Mouse (Mus musculus) Patski (cell line): Measurements from ENCODE around the gene Daam1. TPM values are rescaled to one million over a fixed set of nuclear protein-coding genes. Genes with fewer than 3 reads are reported as not detected.

Source experiments
- ATAC-seq: fragments of 100-300 bp; one replicate; pipeline ENCODE4 v1.8.0; 2021
- CTCF ChIA-PET: fragments of 350-600 bp; sonication (Branson Sonifier 250); formaldehyde crosslinking; loops from one replicate; lab custom pipeline; 2022; ENCODE audit warnings: inconsistent platforms; lab: Charles Lee
- POLR2A ChIA-PET: fragments of 350-600 bp; sonication (Branson Sonifier 250); formaldehyde crosslinking; loops from one replicate; lab custom pipeline; 2022; ENCODE audit warnings: antibody characterized with exemption, inconsistent platforms; lab: Charles Lee
- DNase-seq: peaks from one replicate; pipeline ENCODE4 v3.0.0-alpha.2; 2011; ENCODE audit warnings: low read depth, low spot score
- H3K27me3 ChIP-seq: fragments of 371-371 bp; one replicate; pipeline ENCODE4 v1.5.1; 2021
- CTCF ChIP-seq: fragments of 100-300 bp; IDR thresholded peaks from one replicate; pipeline ENCODE4 v1.5.1; 2021
- in situ Hi-C: fragments of 300-500 bp; cut with MboI; formaldehyde crosslinking; loops from 3 replicates; pipeline ENCODE4 v1.11.1; 2018; ENCODE audit warnings: low pct_unique_long_range_greater_than_20kb, mixed read lengths
- polyA plus RNA-seq: library from polyadenylated mRNA; unstranded; gene quantifications from one replicate; pipeline ENCODE4 v1.2.3, GENCODE M21; 2021

The Daam1 gene
- polyA plus RNA-seq, 1 experiment from 2014 or later, result 12.9 TPM

DNA sequence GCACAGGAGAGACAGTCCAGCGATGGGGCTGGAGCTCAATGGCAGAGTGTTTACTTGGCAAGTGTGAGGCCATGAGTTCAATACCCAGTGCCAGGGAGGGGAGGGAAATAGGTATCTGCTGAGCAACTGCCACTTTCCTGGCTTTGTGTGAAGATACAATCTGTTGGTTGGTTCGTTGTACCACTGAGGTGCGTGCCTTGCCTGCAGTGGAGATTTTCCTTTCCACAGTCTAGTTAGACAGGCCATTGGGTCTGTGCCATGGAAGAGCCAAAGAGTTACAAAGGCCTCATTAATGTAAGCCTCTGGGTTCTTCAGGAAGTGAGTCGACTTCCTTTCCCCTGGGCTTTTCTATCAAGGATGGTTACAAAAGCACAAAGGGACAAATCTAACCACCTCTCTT, 112.8 kb downstream of the Daam1 start:
- POLR2A ChIA-PET, result no interaction called here
- DNase-seq, result no peak
- in situ Hi-C loops, result no loop called here
- CTCF ChIA-PET, result no interaction called here
- ATAC-seq, result no peak
- H3K27me3 ChIP-seq, result no peaks in the 10 kb centered on the region
- TF ChIP-seq CTCF, result no peak

DNA sequence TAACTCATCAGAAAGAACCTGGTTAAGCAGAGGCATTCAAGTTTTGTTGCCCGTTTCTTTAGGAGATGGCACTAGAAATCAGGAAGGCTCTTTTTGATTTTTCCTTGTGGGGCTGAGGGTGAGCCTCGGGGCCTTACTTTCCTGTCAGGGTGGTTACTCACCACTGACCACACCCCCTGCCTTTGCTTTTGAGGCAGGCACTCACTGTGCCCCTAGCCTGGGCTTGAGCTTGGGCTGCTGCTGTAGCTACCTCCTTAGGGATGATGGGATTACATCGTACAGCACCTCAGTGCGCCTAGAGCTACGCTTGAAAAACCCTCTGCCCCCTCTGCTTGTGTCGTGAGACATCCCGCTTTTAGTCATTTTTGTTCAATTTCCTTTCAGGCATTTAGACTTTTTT, 115.0 kb downstream of the Daam1 start:
- in situ Hi-C loops, result no loop called here
- CTCF ChIA-PET, result no interaction called here
- TF ChIP-seq CTCF, result no peak

DNA sequence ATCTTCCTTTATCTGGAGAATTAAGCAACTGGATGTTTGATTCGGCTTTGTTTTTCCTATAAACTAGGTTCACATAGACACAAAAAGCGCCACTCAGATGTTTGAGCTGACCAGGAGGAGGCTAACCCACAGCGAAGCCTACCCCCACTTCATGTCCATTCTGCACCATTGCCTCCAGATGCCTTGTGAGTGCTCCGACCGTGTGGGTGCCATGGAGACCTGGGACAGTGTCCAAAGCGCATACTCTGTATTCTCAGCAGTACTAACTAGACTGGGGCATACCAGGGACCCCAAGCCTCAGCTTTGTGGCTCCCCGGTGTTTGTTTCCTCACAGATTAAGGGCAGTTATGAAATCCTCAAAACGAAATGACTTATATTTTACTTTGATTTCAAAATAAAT, 115.6 kb downstream of the Daam1 start:
- CTCF ChIA-PET, result no interaction called here
- DNase-seq (no peak), ATAC-seq (no peak)
- in situ Hi-C loops, result no loop called here
- POLR2A ChIA-PET, result no interaction called here
- no peak for TF ChIP-seq CTCF
- H3K27me3 ChIP-seq, result no peaks in the 10 kb centered on the region

More for the DNA sequence above, 115.0 kb downstream of the Daam1 start:
- ATAC-seq, result no peak
- no peaks in the 10 kb centered on the region for H3K27me3 ChIP-seq
- POLR2A ChIA-PET, result no interaction called here
- DNase-seq, result no peak

DNA sequence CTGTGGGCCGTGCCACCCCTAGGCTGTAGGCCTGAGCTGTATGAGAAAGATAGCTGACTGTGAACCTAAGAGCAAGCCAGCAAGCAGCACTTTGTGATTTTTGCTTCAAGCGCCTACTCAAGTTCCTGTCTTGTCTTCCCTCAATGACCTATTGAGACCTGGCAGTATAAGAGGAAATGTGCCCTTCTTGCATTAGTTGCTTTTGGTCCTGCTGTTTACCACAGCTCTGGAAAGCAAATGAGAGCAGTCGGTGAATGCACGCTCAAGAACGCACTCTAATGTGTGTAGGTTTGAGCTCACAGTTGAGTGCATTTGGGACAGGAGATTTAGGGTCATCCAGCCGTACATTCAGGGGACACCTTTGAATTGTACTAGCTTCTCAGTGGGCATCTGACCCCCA, 118.1 kb downstream of the Daam1 start:
- ChIA-PET POLR2A (no interaction called here), CTCF (no interaction called here)
- H3K27me3 ChIP-seq, result no peaks in the 10 kb centered on the region
- DNase-seq (no peak), ATAC-seq (no peak)
- TF ChIP-seq CTCF, result no peak
- in situ Hi-C loops, result no loop called here

DNA sequence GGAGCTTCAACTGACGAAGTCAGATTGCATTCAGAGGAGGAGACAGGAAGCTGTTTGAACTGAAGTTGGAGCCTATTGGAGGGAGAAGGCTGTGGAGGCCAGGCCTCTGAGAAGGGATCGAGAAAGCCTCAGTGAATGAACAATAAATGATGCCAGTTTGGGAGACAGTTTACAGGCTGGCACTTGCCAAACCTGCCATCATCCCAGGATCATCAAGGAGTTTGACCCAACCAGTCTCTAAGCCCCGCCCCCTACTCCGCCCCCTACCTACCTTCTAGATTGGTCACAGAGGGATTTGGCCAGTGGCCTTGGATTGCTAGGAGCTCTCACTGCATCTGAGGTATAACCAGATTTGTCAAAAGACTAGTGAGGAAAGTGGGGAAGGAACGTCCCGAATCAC, 118.7 kb downstream of the Daam1 start:
- no peak for DNase-seq
- ChIA-PET POLR2A (no interaction called here), CTCF (no interaction called here)
- TF ChIP-seq CTCF, result no peak
- no peak for ATAC-seq
- no peaks in the 10 kb centered on the region for H3K27me3 ChIP-seq
- in situ Hi-C loops, result no loop called here

DNA sequence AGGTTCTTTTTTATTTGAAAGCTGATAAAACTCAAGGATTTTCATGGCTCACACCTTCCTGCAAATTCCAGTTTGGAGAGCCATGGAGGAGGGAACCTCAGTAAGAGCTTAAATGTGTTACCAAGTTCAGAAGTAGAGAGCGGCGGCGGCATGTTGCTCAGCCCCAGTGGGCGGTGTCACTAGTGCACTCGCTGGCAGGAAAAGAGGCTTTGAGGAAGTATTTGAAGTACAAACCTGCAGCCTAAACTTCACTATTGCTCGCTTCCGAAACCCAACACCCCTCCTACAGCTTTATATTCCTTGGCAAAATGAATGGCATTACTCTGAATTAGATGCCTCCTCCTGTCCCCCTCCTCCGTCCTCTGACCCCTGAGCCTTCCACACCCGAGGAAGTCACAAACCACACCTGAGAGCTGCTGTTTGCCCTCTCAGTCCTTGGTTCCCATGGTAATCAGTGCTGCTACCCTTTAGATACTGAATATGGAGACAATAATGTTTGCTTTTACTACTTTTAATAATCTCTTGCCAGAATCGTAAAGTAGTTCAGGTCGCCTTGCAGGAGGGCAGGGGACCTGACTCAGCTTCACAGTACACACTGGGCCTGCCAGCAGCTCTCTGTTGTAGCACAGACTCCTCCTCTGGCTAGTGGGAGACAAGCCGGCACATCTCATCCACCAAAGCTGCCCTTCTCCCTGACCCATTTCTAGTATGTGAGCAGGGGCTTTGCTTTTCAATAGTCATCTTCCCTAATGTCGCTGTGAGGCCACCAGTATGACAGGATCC, 119.4 kb downstream of the Daam1 start:
- DNase-seq (no peak), ATAC-seq (no peak)
- in situ Hi-C loops, result no loop called here
- TF ChIP-seq CTCF, result no peak
- ChIA-PET CTCF (no interaction called here), POLR2A (no interaction called here)
- no peaks in the 10 kb centered on the region for H3K27me3 ChIP-seq

DNA sequence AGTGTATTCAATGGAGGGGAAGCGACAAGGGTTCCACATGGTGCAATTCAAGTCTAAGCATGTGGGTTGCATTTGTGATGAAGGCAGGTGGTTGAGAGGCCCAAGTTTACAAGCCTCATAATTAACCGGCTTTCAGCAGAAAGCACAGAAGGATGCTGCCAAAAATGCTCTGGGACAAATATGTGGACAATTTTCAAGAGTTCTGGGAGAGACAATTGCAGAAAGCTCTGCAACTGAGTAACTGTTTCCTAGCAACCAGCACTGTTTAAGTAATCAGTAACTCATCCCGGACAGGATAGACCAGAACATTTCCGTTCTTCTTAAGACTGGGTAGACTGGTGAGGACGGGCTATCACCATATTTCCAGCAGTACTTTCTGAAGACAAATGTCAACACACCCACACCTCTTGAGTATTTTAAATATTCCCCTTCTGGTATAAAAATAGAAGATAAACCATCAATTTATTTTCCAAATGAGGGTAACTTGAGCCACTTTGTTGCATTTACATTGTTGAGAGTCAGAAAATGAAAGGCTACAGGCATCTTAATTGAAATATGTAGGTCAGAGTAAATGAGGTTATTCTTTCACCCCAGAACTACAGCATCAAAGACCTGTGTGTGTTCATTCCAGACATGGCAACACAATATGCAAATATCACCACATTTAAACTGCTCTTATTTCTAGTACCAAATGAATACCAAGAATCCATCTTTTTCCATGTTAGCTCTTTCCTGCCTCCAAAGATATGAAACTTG, 123.5 kb downstream of the Daam1 start:
- POLR2A ChIA-PET, result interaction anchor here (0.6 to 1.3 kb wide), 2 partner anchors 17 to 98 kb away, joined by 3 read pairs; no protein-coding TSS in a partner anchor
- in situ Hi-C loops, result no loop called here
- no peak for ATAC-seq
- no peaks in the 10 kb centered on the region for H3K27me3 ChIP-seq
- TF ChIP-seq CTCF, result no peak
- CTCF ChIA-PET, result no interaction called here
- no peak for DNase-seq

DNA sequence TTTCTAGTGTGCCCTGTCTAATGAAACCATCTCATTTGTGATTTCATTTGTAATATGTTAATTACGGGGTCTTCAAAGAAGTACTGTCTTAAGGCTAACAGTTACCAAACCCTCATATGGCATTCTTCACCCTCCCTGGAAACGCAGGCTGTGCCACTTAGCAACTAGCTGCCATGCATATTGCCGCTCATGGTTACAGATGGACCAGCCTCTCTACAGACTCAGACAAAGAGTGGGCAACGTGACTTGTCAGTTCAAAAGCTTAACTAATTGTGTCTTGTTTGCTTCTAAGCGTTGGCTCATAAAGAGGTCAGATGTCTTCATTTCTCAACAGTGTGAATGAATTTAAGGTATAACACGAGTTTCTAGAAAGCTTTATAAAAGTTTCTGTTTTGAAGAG, 126.1 kb downstream of the Daam1 start:
- no peak for ATAC-seq
- H3K27me3 ChIP-seq, result no peaks in the 10 kb centered on the region
- POLR2A ChIA-PET, result interaction anchor here (0.7 kb wide), 1 partner anchor 11 kb away, joined by 3 read pairs; no protein-coding TSS in a partner anchor
- DNase-seq, result no peak
- CTCF ChIA-PET, result interaction anchor here (1.3 kb wide), 1 partner anchor 59 kb away, joined by 3 read pairs; no protein-coding TSS in a partner anchor
- in situ Hi-C loops, result no loop called here
- TF ChIP-seq CTCF, result no peak

DNA sequence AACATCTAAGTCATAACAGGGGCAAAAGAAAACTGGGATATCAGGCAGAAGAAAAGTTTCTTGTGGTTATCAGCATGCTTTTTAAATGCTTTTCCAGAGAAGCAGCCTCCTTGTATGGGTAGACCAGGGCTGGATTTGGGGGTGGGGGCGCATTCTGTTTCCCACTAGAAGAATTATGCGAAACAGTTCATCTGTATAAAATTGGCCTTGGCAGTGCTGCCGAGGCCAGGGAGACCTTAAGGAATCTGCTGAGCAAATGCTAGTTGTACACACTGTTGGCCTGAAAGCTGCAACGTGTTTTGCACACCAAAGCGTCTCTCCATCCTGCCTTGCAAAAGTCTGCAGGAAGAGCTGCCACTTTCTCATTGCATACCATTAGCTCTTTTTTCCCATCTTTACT, 126.6 kb downstream of the Daam1 start:
- no peaks in the 10 kb centered on the region for H3K27me3 ChIP-seq
- ATAC-seq (no peak), DNase-seq (no peak)
- in situ Hi-C loops, result no loop called here
- ChIA-PET CTCF (interaction anchor here (1.3 kb wide), 1 partner anchor 59 kb away, joined by 3 read pairs; no protein-coding TSS in a partner anchor), POLR2A (interaction anchor here (0.7 kb wide), 2 partner anchors 11 to 150 kb away, joined by 3 read pairs; no protein-coding TSS in a partner anchor)
- TF ChIP-seq CTCF, result no peak

DNA sequence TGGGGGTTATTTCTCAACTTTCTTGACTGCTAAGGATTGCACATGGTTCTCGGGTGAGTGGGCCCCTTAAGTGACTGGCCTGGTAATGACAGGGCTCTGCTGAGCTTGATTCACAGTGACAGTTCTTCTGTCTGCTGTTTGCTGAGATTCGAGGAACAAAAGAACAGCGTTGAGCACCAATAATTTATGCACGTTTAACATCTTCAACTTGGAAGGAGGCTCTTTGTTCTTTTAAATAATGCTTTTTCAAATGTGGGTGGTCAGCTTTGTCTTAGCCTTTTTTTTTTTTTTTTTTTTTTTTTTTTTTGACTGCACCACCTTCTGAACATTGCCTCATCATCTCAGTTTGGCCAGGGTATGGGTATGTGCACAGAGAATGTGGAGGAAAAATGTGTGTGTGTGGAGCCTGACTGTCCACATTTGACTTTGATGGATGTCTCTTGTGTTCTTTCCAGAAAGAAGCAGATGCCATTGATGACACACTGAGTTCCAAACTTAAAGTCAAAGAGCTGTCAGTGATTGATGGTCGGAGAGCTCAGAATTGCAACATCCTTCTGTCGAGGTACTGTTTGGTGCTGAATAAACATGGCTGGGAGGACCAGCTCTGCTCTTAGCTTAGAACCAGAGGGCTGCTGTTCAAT, 128.6 kb downstream of the Daam1 start:
- ChIA-PET POLR2A (no interaction called here), CTCF (interaction anchor here (1.2 kb wide), 1 partner anchor 28 kb away, joined by 4 read pairs; no protein-coding TSS in a partner anchor)
- in situ Hi-C loops, result no loop called here
- H3K27me3 ChIP-seq, result no peaks in the 10 kb centered on the region
- DNase-seq (no peak), ATAC-seq (no peak)
- no peak for TF ChIP-seq CTCF

DNA sequence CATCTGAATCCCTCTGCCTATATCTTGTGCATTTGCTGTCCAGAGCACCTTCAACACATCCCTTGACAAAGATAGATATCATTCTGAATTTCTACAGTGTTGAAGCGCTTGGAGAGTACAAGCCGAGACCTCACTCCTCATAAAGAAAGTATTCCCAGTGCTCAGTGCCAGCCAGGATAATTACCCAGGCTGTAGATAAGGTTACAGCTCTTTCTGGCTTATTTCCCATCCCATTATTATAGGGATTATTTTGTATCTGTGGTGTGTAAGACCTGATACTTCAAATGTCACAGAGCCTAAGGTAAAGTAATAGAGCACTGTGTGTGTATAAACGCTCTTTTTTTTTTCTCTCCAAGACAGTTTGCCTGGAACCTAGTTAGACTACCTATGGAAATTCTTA, 130.8 kb downstream of the Daam1 start:
- ChIA-PET POLR2A (no interaction called here), CTCF (interaction anchor here (1.2 kb wide), 1 partner anchor 15 kb away, joined by 3 read pairs; no protein-coding TSS in a partner anchor)
- in situ Hi-C loops, result no loop called here
- TF ChIP-seq CTCF, result no peak
- ATAC-seq (no peak), DNase-seq (no peak)
- H3K27me3 ChIP-seq, result no peaks in the 10 kb centered on the region
